Comparison of ENCODE assay signal across 8 mouse cellular contexts in genomic region chr5:72202016-72202415, GRCm38 (mm10). TPM values are rescaled to one million over a fixed set of nuclear protein-coding genes. Genes with fewer than 3 reads are reported as not detected.
DNase-seq lines count a peak whose midpoint lies in the region; ATAC-seq lines count a peak whose summit lies in the region.

No protein-coding gene starts in this region.

- no peak overlapping the region for H3K9ac ChIP-seq in neural tube, embryonic 12.5 days
- no peak overlapping the region for H3K9ac ChIP-seq in neural tube, embryonic 15.5 days (replicated peaks)
- H3K9ac ChIP-seq in heart, embryonic 16.5 days (ENCODE audit: low read length) = no peak overlapping the region
- H3K9ac ChIP-seq in liver, embryonic 13.5 days = no peak overlapping the region

- DNase-seq in liver, embryonic 13.5 days = no peak
- DNase-seq in left cerebral cortex, adult 11 months (ENCODE audit: low spot score) = no peak
- no peak for DNase-seq in layer of hippocampus, adult 11-12 months (ENCODE audit: low spot score)
- no peak for DNase-seq in right cerebral cortex, postnatal 36 days (ENCODE audit: low spot score in 2 of 2)

- H3K4me1 ChIP-seq in neural tube, embryonic 12.5 days = no peaks in the 10 kb centered on the region
- peaks cover 11% of the 10 kb centered on the region for H3K4me1 ChIP-seq in neural tube, embryonic 15.5 days
- H3K4me1 ChIP-seq in heart, embryonic 16.5 days (ENCODE audit: control insufficient read depth, insufficient read depth, low read length) = peaks cover 9% of the 10 kb centered on the region
- H3K4me1 ChIP-seq in liver, embryonic 13.5 days (replicated peaks) = peaks cover 40% of the 10 kb centered on the region

- peak overlapping the region; percentile 16; the same call in 1 of the 2 replicates for H3K4me2 ChIP-seq in neural tube, embryonic 12.5 days (replicated peaks)
- no peak overlapping the region; the same call in 1 of the 2 replicates for H3K4me2 ChIP-seq in neural tube, embryonic 15.5 days
- peak overlapping the region; percentile 28; the same call in 1 of the 2 replicates for H3K4me2 ChIP-seq in heart, embryonic 16.5 days (ENCODE audit: low read depth, low read length)
- peak overlapping the region; percentile 32 for H3K4me2 ChIP-seq in liver, embryonic 13.5 days

- 44% methylated on average over 10 of the region's 10 CpGs for WGBS in neural tube, embryonic 12.5 days
- WGBS in neural tube, embryonic 15.5 days = 48% methylated on average over 10 of the region's 10 CpGs
- 55% methylated on average over 10 of the region's 10 CpGs for WGBS in heart, embryonic 16.5 days
- 34% methylated on average over 10 of the region's 10 CpGs for WGBS in liver, embryonic 13.5 days (ENCODE audit: insufficient replicate concordance)

- ATAC-seq in neural tube, embryonic 12.5 days (ENCODE audit: low FRiP score, low read depth) = no peak
- ATAC-seq in neural tube, embryonic 15.5 days (ENCODE audit: low FRiP score) = no peak
- peak; percentile 63 for ATAC-seq in activated CD4-positive, CD25-positive, alpha-beta regulatory T cell, adult 4 months
- no peak for ATAC-seq in heart, embryonic 16.5 days (replicated peaks; ENCODE audit: extremely low read depth, insufficient read depth, low FRiP score)
- ATAC-seq in liver, embryonic 13.5 days (ENCODE audit: low read depth) = no peak

- H3K27ac ChIP-seq in neural tube, embryonic 12.5 days = no peak overlapping the region
- H3K27ac ChIP-seq in neural tube, embryonic 15.5 days (replicated peaks) = no peak overlapping the region
- H3K27ac ChIP-seq in heart, embryonic 16.5 days (ENCODE audit: low read length) = no peak overlapping the region
- no peak overlapping the region for H3K27ac ChIP-seq in liver, embryonic 13.5 days

- H3K4me3 ChIP-seq in neural tube, embryonic 12.5 days = no peak overlapping the region
- H3K4me3 ChIP-seq in neural tube, embryonic 15.5 days (replicated peaks) = no peak overlapping the region
- H3K4me3 ChIP-seq in heart, embryonic 16.5 days (ENCODE audit: low read length) = no peak overlapping the region
- no peak overlapping the region for H3K4me3 ChIP-seq in liver, embryonic 13.5 days (replicated peaks)

- H3K9me3 ChIP-seq in neural tube, embryonic 12.5 days = no peaks in the 10 kb centered on the region
- no peaks in the 10 kb centered on the region for H3K9me3 ChIP-seq in neural tube, embryonic 15.5 days (replicated peaks)
- H3K9me3 ChIP-seq in heart, embryonic 16.5 days (replicated peaks; ENCODE audit: control insufficient read depth, low read length) = no peaks in the 10 kb centered on the region; the same call in 1 of the 2 replicates
- no peaks in the 10 kb centered on the region for H3K9me3 ChIP-seq in liver, embryonic 13.5 days (replicated peaks)

- H3K36me3 ChIP-seq in neural tube, embryonic 12.5 days = no peaks in the 10 kb centered on the region
- H3K36me3 ChIP-seq in neural tube, embryonic 15.5 days = no peaks in the 10 kb centered on the region
- no peaks in the 10 kb centered on the region for H3K36me3 ChIP-seq in heart, embryonic 16.5 days (ENCODE audit: control insufficient read depth, insufficient read depth)
- H3K36me3 ChIP-seq in liver, embryonic 13.5 days = no peaks in the 10 kb centered on the region

- H3K27me3 ChIP-seq in neural tube, embryonic 12.5 days (replicated peaks) = no peaks in the 10 kb centered on the region
- H3K27me3 ChIP-seq in neural tube, embryonic 15.5 days (replicated peaks) = no peaks in the 10 kb centered on the region; the same call in 1 of the 2 replicates
- H3K27me3 ChIP-seq in heart, embryonic 16.5 days (ENCODE audit: control insufficient read depth, insufficient read depth, low read length) = no peaks in the 10 kb centered on the region
- no peaks in the 10 kb centered on the region for H3K27me3 ChIP-seq in liver, embryonic 13.5 days

RNA-seq across cellular contexts. Expression of gene Commd8, which starts 34.0 kb away (rescaled TPM):
- 148 and 158 TPM in 2 replicates for polyA plus RNA-seq in neural tube, embryonic 12.5 days (2016; fragmentation: Nextera tagmentation; extraction: Ambion mirVana)
- 142 and 152 TPM in 2 replicates for polyA plus RNA-seq in neural tube, embryonic 15.5 days (2015; fragmentation: Nextera tagmentation; extraction: Ambion mirVana)
- 100 to 1,000 TPM; 190 to 229 TPM for polyA plus RNA-seq in activated CD4-positive, CD25-positive, alpha-beta regulatory T cell, adult 4 months (2017; shearing (Covaris generic))
- 83.5 and 105 TPM in 2 replicates for polyA plus RNA-seq in heart, embryonic 16.5 days (2015; fragmentation: Nextera tagmentation; extraction: Ambion mirVana)
- polyA plus RNA-seq in liver, embryonic 13.5 days (2015; fragmentation: Nextera tagmentation; extraction: Ambion mirVana) = 78.7 and 98.3 TPM in 2 replicates
